Mouse (Mus musculus) kidney, postnatal 14 days (tissue): ENCODE data around the gene Catsper2.

Experiments
- DNase-seq: peaks from one replicate; pipeline ENCODE4 v3.0.0; 2022; ENCODE audit warnings: mixed read lengths

Catsper2 gene

DNA sequence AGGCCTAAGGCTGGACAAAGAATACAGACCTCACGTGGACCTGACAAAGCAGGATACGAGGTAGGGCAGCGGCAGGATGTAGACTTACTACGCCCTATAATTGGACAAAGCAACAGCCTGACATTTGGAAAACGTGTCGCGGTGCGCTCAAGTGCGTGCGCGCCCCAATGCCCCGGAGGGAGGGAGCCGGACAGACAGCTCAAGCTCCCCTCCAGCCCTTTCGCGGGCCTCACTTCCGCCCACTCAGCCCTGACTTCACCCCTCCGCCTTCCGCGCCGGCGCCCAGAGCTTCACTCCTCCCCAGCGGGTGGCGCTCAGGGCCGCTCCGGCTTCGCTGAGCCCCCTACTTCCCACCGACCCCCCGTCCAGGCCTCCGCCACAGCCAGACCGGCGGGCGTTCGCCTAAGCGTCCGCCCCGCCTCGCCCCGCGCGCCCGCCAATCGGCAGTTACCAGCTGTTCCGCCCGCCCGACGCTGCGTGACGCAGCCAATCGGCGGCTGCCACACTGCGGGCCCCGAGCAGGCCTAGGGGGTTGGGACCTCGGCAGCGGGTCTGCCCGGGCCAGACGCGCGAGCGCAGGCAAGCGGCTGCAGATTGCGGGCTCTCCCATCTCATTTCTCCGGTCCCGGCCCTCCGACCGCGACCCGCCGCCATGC is at the start of gene Catsper2, which contains the start of gene Pdia3:
Catsper2 (minus strand) TSS at position 406 of the 656 bp plus-strand sequence.
Pdia3 (plus strand) TSS at position 389 of the 656 bp plus-strand sequence.
- DNase-seq, result peak; percentile 98

GRCm38 (mm10) chr2:121460071-121460470 is 46.5 kb upstream of the Catsper2 start:
- no peak for DNase-seq

GRCm38 (mm10) chr2:121456692-121457642 is 43.4 kb upstream of the Catsper2 start, which contains the start of gene Serinc4:
Gene Serinc4, minus strand, starts transcription at chr2:121456781.
- peak; percentile 89 for DNase-seq

GRCm38 (mm10) chr2:121455534-121455933 is 41.9 kb upstream of the Catsper2 start:
- DNase-seq, result no peak

DNA sequence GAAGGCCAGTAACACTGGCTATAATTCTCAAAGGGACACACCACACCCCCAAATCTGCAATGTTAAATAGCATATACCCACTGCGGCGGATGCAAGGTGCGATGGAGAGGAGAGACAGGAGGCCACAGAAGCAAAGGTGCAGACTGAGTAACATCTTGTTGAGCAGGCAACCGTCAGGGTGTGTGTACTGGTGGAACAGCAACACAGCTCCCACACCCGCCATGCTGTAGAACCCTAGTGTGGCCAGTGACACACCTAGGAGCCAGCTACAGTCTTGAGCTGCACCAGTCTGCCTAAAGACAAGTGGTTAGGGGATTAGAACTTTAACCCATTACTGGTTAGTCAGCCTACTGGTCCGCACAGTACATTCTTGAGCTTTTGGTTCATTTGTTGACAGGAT is 40.3 kb upstream of the Catsper2 start:
- DNase-seq, result no peak

DNA sequence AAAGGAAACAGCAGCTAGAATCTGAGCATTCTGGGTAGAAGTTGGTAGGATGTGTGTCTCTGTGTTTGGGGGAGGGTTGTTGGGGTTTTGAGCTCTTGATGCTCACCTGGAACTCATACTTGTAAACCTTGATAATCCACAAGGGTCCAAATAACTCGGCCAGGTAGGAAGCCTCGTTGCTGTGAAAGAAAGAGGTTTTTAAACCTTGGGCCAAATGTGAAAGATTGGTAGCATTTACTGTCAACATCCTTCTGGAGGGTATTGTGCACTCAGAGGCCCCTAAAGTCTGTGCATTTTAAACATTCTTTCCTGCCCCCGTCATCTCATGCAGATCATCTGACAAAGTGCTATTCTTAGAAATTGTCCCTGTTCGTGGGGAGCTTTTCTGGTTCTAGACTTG is 39.4 kb upstream of the Catsper2 start, which contains the start of gene Hypk:
Hypk (plus strand) TSS at position 301 of the 400 bp plus-strand sequence.
- no peak for DNase-seq

DNA sequence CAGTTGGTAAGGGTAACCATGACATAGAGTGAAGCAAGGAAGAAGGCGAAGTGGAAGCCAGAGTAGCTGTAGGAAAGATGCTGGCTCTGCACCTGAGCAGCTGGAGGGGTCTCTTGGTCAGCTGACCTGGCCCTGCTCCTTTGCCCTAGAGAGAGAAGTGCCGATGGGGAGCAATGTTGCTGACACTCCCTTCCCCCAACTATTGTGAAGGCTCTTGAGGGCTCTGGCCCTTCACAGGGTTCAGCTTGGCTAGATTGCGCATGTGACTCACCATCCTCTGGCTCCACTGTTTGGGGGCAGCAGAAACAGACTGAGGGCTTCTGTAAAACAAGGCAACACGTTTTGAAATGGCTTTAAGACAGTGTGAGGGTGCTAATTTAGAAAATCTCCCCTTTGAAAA is 38.8 kb upstream of the Catsper2 start:
- no peak for DNase-seq

- DNase-seq, result no peak
Measured at GRCm38 (mm10) chr2:121450093-121450492, 36.5 kb upstream of the Catsper2 start.

- DNase-seq, result no peak
Measured at GRCm38 (mm10) chr2:121449545-121450011, 36.0 kb upstream of the Catsper2 start.

GRCm38 (mm10) chr2:121448739-121449535 is 35.3 kb upstream of the Catsper2 start, which contains the start of gene Serf2:
Gene Serf2, plus strand, starts transcription at chr2:121449195.
- DNase-seq, result peak; percentile 100

DNA sequence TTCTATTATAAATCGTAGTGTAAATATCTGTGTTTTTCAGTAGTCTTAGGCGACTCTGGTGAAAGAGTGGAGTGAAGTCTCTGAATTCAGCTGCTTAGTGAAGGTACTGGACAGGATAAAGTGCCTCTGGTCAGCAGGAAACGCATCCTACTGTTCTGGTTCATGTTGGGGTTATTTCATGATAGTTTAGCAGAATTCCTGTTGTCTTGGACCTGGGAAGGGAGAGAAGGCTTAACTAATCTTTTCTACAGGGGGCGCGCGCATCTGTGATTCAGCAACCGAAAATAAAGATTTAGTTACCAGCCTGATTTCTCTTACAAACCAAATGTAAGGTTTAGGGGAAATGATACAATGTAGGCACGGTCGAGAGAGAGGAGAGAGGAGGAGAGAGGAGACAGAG is 34.5 kb upstream of the Catsper2 start:
- DNase-seq, result peak; percentile 69

GRCm38 (mm10) chr2:121447006-121447405 is 33.4 kb upstream of the Catsper2 start:
- no peak for DNase-seq

DNA sequence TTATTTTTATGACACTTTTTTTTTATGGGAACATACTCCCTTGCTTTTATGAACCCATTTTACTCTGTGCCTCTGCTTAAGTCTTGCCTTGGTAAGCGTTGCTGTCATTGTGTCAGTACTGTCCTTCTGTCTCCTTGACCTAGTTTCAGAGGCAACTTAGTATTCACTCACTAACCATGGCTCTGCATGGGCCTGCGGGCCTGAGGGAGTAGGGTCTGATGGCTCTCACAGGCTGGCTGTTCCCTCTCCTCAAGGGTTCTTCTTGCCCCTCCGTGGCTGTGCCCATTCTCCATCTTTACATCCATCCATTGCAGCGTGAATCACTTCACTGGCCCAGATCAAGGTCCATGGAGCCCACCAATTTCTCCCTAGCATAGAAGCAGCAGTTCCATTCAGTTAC is 32.9 kb upstream of the Catsper2 start:
- DNase-seq, result no peak

DNA sequence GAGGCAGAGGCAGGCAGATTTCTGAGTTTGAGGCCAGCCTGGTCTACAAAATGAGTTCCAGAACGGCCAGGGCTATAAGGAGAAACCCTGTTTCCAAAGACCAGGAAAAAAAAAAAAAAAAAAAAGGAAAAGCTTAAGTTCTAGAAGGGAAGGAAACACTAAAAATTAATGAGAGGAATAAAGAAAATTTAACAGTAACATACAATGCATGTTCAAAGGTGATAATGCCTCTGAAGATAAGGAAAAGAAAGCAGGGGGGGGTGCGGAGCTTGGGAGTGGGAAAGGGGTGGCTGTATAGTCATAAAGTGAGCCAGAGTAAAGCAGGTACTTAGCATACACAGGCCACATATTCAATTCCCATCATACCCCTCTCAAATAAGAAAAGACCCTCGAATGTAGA is 31.5 kb upstream of the Catsper2 start:
- DNase-seq, result no peak

- DNase-seq, result no peak
Measured at GRCm38 (mm10) chr2:121444178-121444577, 30.6 kb upstream of the Catsper2 start, which contains the start of gene Ell3. Gene Ell3, minus strand, starts transcription at chr2:121444278.

GRCm38 (mm10) chr2:121443068-121443349 is 29.4 kb upstream of the Catsper2 start:
- DNase-seq, result no peak

GRCm38 (mm10) chr2:121442259-121443067 is 28.9 kb upstream of the Catsper2 start:
- DNase-seq, result peak; percentile 90

DNA sequence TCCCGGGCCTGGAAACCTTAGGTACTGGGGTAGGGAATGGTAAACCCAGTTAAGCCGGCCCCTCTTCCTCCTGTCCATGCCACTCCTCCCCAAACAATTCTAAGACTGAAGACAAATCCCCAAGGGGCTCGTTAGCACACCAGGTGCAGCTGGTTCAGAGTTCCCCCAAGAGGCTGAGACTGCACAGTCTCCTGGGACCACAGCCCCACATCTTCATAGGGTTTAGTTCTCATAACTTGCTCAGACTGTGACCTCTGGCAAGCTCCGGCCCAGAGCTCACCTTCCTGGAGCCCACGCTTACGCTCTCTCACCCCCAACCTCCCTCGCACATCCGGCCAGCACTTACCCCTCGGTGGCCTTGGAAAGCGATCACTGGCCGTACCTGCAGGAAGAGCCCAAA is 28.2 kb upstream of the Catsper2 start:
- no peak for DNase-seq

DNA sequence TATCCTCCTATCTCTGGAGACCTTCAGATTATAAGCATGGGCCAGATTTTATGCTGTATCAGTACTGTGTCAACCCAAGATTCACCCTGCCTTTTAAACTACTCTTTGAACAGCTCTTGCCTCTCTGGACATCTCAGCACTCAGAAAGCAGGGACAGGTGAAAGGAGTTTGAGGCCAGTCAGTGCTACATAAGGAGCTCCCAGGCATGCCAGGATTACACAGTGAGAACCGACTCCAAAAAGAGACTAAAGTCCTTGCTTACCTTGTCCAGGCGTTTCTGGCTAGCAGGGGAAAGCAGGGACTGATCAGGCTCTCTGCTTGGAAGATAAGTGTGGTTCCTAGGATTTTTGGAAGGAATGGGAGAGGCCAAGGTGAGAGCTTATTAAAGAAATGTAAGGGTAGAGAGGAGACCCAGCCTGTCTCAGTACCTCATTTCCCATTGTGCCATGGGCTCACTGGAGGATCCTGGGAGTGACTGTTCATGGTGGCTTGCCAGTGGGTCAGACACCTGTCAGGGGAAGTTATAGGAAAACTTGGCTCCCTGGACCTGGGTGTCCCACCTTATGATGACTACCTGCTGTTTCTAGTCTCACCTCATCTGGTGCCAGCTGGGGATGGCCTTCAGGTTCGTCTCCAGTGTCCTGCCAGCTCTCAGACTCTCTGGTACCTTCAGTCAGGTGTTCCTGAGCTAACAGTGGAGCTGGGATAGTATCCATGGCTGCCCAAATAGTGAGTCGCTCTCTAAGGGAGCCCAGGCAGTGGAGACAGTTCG is 27.4 kb upstream of the Catsper2 start:
- no peak for DNase-seq

GRCm38 (mm10) chr2:121439746-121440145 is 26.2 kb upstream of the Catsper2 start:
- DNase-seq, result peak; percentile 72

DNA sequence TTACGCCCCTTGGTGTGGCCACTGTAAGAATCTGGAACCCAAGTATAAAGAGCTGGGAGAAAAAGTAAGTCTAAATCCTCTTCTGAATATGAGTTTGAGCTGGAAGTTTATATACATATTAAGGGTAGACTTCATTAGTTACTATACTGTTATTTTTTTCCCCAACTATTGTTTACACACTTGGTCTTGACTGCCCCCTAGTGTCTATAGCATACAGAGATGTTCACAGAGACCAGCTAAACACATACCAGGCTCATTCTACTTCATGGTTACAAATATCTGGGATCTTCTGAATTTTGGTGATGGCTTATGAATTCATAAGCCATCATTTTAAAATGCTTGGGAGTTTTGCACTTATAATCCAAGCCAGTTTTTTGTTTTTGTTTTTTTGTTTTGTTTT is 21.3 kb upstream of the Catsper2 start:
- no peak for DNase-seq
